Mouse (Mus musculus) ES-Bruce4 (cell line): ENCODE measurements around the gene Prlh.

Experiments used
- CTCF ChIP-seq: IDR thresholded peaks from one replicate; pipeline ENCODE4 v1.8.1; 2011; ENCODE audit warnings: low read depth, low read length
- EP300 ChIP-seq: IDR thresholded peaks from 2 replicates; pipeline ENCODE4 v1.6.1; 2011; ENCODE audit warnings: low read depth, low read length; ENCODE audit not compliant: insufficient read depth
- POLR2A ChIP-seq: IDR thresholded peaks from one replicate; pipeline ENCODE4 v1.8.1; 2011; ENCODE audit warnings: low read length; ENCODE audit not compliant: insufficient read depth

DNA sequence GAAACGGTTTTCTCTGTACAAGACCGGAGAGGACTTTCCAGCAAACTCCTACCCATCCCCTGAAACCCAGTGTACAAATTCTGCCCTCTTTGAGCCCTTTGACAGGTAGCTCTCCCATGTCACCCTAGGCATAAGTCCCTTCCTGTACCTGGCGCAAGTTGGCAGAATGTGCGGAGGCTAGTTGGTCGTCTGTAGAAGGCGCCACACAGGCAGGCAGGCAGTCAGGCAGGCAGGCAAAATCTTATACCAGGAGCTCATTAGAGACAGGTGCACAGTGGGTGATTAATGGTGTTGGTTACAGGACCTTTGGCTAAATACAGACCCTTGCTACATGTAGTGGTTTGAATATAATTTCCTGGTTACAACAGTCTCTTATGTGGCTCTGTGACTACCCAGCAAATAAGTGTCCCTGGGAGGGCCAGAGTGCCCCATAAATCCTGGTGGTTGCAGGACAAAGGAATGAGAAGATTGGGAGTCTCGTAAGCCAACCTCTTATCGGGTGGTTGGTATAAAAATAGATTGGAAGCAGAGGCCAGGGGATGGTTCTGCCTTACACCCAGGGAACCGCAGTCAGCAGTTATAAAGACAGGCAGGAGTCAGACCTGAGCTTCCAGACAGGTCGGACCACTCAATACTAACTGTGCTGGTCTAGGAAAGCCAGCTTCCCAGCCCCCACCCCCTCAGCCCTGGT, 47.1 kb downstream of the Prlh start:
- no peak for TF ChIP-seq EP300
- TF ChIP-seq CTCF: no peak
- TF ChIP-seq POLR2A: no peak
